Mouse (Mus musculus): Measurements from ENCODE around the gene Pgghg. TPM values are rescaled to one million over a fixed set of nuclear protein-coding genes. Genes with fewer than 3 reads are reported as not detected.
A peak's percentile ranks its signal among the peaks of the same experiment; 100 is the strongest.

Gene Pgghg
- total and polyA plus RNA-seq, 3 experiments: 3.1 to 3.3 (median 3.2) TPM

GRCm38 (mm10) chr7:140956556-140956869 lies 15.3 kb downstream of the Pgghg start:
- no peak overlapping the region for H3K4me2 ChIP-seq (ENCODE audit: insufficient read depth, low read depth, poor library complexity, severe bottlenecking)
- TF ChIP-seq TCF12 (IDR thresholded peaks at IDR 0.05; ENCODE audit: low read depth, low read length): no peak
- TF ChIP-seq POLR2A (IDR thresholded peaks at IDR 0.05; ENCODE audit: low read depth, low read length): no peak
- TF ChIP-seq SMC3 (IDR thresholded peaks at IDR 0.05; ENCODE audit: low read depth, low read length): no peak
- no peak for TF ChIP-seq E2F4 (IDR thresholded peaks at IDR 0.05; ENCODE audit: insufficient replicate concordance, low read depth, low read length)
- H3K9me3 ChIP-seq (replicated peaks; ENCODE audit: low read length): no peaks in the 10 kb centered on the region
- H3K9ac ChIP-seq (ENCODE audit: insufficient read depth, low read depth): peak overlapping the region; percentile 36; the same call in 1 of the 2 replicates
- H3K27me3 ChIP-seq (replicated peaks): no peaks in the 10 kb centered on the region
- in situ Hi-C loops (cut with MboI; ENCODE audit: low pct_ligation_motif_present, low pct_unique_long_range_greater_than_20kb, low sequenced_read_pairs) (loop anchor here (5.0 kb wide), 2 partner anchors 56 to 96 kb away; partner anchors contain the start of gene Ifitm3), dilution Hi-C loops (cut with MboI; ENCODE audit: extremely low pct_ligation_motif_present, extremely low pct_unique_long_range_greater_than_20kb, low sequenced_read_pairs) (no loop called here)
- peaks cover 3 to 42% of the 10 kb centered on the region in 2 experiments for H3K4me1 ChIP-seq (ENCODE audit: control insufficient read depth in 1 of 2, insufficient read depth in 2 of 2)
- no peak for DNase-seq (ENCODE audit: extremely low read depth)
- peak overlapping the region; percentile 66 to 78 (median 69) for H3K4me3 ChIP-seq (replicated peaks in 1 of 3; ENCODE audit: low read depth in 2 of 3, low read length in 2 of 3, poor library complexity in 1 of 3)
- peak overlapping the region; percentile 78; the same call in 1 of the 2 replicates for H3K27ac ChIP-seq (ENCODE audit: insufficient read depth, low read depth)
- peaks cover 0 to 23% of the 10 kb centered on the region in 2 experiments for H3K36me3 ChIP-seq (replicated peaks in 1 of 2; ENCODE audit: control insufficient read depth in 1 of 2, insufficient read depth in 1 of 2, low read length in 1 of 2)
- peaks cover 5% of the 10 kb centered on the region; the same call in 1 of the 2 replicates for H3K79me2 ChIP-seq (replicated peaks; ENCODE audit: control insufficient read depth, extremely low read depth, insufficient read depth, poor library complexity, severe bottlenecking)

GRCm38 (mm10) chr7:140959181-140959901 lies 18.1 kb downstream of the Pgghg start:
- TF ChIP-seq JUN (IDR thresholded peaks at IDR 0.05; ENCODE audit: insufficient read depth, low read depth, low read length): no peak
- 0 out of 2 replicates have a peak, but pooled peaks have one; percentile 53 for TF ChIP-seq MYC (IDR thresholded peaks at IDR 0.05; ENCODE audit: low read depth, low read length)
- TF ChIP-seq POLR2A (IDR thresholded peaks at IDR 0.05; ENCODE audit: low read depth, low read length): no peak
- peak; percentile 88 for TF ChIP-seq ZC3H11A (IDR thresholded peaks at IDR 0.05; ENCODE audit: low read depth, low read length)
- TF ChIP-seq IRF4 (IDR thresholded peaks at IDR 0.05; ENCODE audit: low read depth, low read length): peak; percentile 35; the same call in 1 of the 2 replicates
- peak; percentile 98 for TF ChIP-seq SMC3 (IDR thresholded peaks at IDR 0.05; ENCODE audit: low read depth, low read length)
- TF ChIP-seq CTCF (conservative IDR thresholded peaks at IDR 0.05 in 1 of 2, IDR thresholded peaks at IDR 0.05 in 1 of 2; ENCODE audit: low read depth in 2 of 2, low read length in 2 of 2): peak in 1 of 2 experiments; percentile 96; a peak in 2 of 4 replicates
- TF ChIP-seq RAD21 (IDR thresholded peaks at IDR 0.05; ENCODE audit: low read depth, low read length): peak; percentile 97
- no peak for TF ChIP-seq PAX5 (IDR thresholded peaks at IDR 0.05; ENCODE audit: low read length)
- no peak for TF ChIP-seq SIN3A (IDR thresholded peaks at IDR 0.05; ENCODE audit: low read length)
- TF ChIP-seq CHD2 (IDR thresholded peaks at IDR 0.05; ENCODE audit: low read length): no peak
- TF ChIP-seq TBP (conservative IDR thresholded peaks at IDR 0.05; ENCODE audit: low read depth, low read length): no peak
- no peak for TF ChIP-seq TCF12 (IDR thresholded peaks at IDR 0.05; ENCODE audit: low read depth, low read length)
- no peak for TF ChIP-seq NRF1 (IDR thresholded peaks at IDR 0.05; ENCODE audit: low read depth, low read length)
- TF ChIP-seq ELF1 (IDR thresholded peaks at IDR 0.05; ENCODE audit: low read depth, low read length): 0 out of 2 replicates have a peak, but pooled peaks have one; percentile 37
- TF ChIP-seq JUND (conservative IDR thresholded peaks at IDR 0.05; ENCODE audit: low read depth, low read length): peak; percentile 47; the same call in 1 of the 2 replicates
- no peak for TF ChIP-seq CHD1 (IDR thresholded peaks at IDR 0.05; ENCODE audit: low read depth, low read length)
- Histone ChIP-seq H3K36me3 (replicated peaks in 1 of 2; ENCODE audit: control insufficient read depth in 1 of 2, insufficient read depth in 1 of 2, low read length in 1 of 2) (no peaks in the 10 kb centered on the region), H3K27ac (ENCODE audit: insufficient read depth, low read depth) (no peak overlapping the region), H3K4me1 (ENCODE audit: control insufficient read depth in 1 of 2, insufficient read depth in 2 of 2) (peaks cover 0 to 14% of the 10 kb centered on the region in 2 experiments; a peak in 3 of 4 replicates), H3K9me3 (replicated peaks; ENCODE audit: low read length) (no peaks in the 10 kb centered on the region), H3K9ac (ENCODE audit: insufficient read depth, low read depth) (no peak overlapping the region), H3K4me3 (replicated peaks in 1 of 3; ENCODE audit: low read depth in 2 of 3, low read length in 2 of 3, poor library complexity in 1 of 3) (no peak overlapping the region), H3K27me3 (replicated peaks) (no peaks in the 10 kb centered on the region), H3K79me2 (replicated peaks; ENCODE audit: control insufficient read depth, extremely low read depth, insufficient read depth, poor library complexity, severe bottlenecking) (no peaks in the 10 kb centered on the region; the same call in 1 of the 2 replicates), H3K4me2 (ENCODE audit: insufficient read depth, low read depth, poor library complexity, severe bottlenecking) (no peak overlapping the region)
- in situ Hi-C loops (cut with MboI; ENCODE audit: low pct_ligation_motif_present, low pct_unique_long_range_greater_than_20kb, low sequenced_read_pairs): loop anchor here (5.0 kb wide), 2 partner anchors 53 to 93 kb away; partner anchors contain the start of gene Ifitm3
- DNase-seq (ENCODE audit: extremely low read depth): peak; percentile 61
- dilution Hi-C loops (cut with MboI; ENCODE audit: extremely low pct_ligation_motif_present, extremely low pct_unique_long_range_greater_than_20kb, low sequenced_read_pairs): no loop called here
